Mouse (Mus musculus) hindbrain, embryonic 11.5 days (tissue): ENCODE data around the gene Rnf141. TPM values are rescaled to one million over a fixed set of nuclear protein-coding genes. Genes with fewer than 3 reads are reported as not detected.

ENCODE experiments used
- ATAC-seq: fragments of 200-750 bp; cut with Nextera tagmentation; 2 replicates; pipeline ENCODE4 v1.8.0; 2017; ENCODE audit warnings: mild to moderate bottlenecking, moderate TSS enrichment, moderate library complexity; ENCODE audit not compliant: low FRiP score
- DNase-seq: peaks from one replicate; pipeline ENCODE4 v3.0.0-alpha.2; 2015; ENCODE audit warnings: low spot score
- H3K27ac ChIP-seq: fragments of 300-500 bp; sonication (generic); 2 replicates; pipeline ENCODE4 v1.5.1; 2014; ENCODE audit warnings: mild to moderate bottlenecking, low read depth, low read length
- H3K27me3 ChIP-seq: fragments of 300-500 bp; sonication (generic); 2 replicates; pipeline ENCODE4 v1.6.1; 2014; ENCODE audit warnings: mild to moderate bottlenecking, low read length, moderate library complexity, mixed read lengths; ENCODE audit not compliant: control insufficient read depth, insufficient read depth
- H3K36me3 ChIP-seq: fragments of 300-500 bp; sonication (generic); 2 replicates; pipeline ENCODE4 v1.6.1; 2014; ENCODE audit warnings: mild to moderate bottlenecking, low read length, moderate library complexity, mixed read lengths; ENCODE audit not compliant: control insufficient read depth, insufficient read depth
- H3K4me1 ChIP-seq: fragments of 300-500 bp; sonication (generic); replicated peaks from 2 replicates; pipeline ENCODE4 v1.6.1; 2014; ENCODE audit warnings: low read length, mixed read lengths; ENCODE audit not compliant: control insufficient read depth, insufficient read depth
- H3K4me2 ChIP-seq: fragments of 300-500 bp; sonication (generic); replicated peaks from 2 replicates; pipeline ENCODE4 v1.6.1; 2014; ENCODE audit warnings: mild to moderate bottlenecking, low read depth, low read length
- H3K4me3 ChIP-seq: fragments of 300-500 bp; sonication (generic); 2 replicates; pipeline ENCODE4 v1.5.1; 2014; ENCODE audit warnings: low read depth, low read length
- H3K9ac ChIP-seq: fragments of 300-500 bp; sonication (generic); 2 replicates; pipeline ENCODE4 v1.6.1; 2014; ENCODE audit warnings: low read depth, low read length
- H3K9me3 ChIP-seq: fragments of 300-500 bp; sonication (generic); 2 replicates; pipeline ENCODE4 v1.6.1; 2016; ENCODE audit warnings: low read length; ENCODE audit not compliant: control insufficient read depth
- WGBS: fragments of 180-500 bp; shearing (Covaris S2); extraction: QIAGEN DNeasy Blood & Tissue Kit; methylation state at CpG from one replicate; pipeline ENCODE4 v1.1.7; 2014; 5-methylcytosine and 5-hydroxymethylcytosine counted together
- polyA plus RNA-seq: library from polyadenylated mRNA; unstranded; fragments of >200 nt; fragmentation: Nextera tagmentation; extraction: Ambion mirVana; gene quantifications from 2 replicates; pipeline ENCODE4 v1.2.1, GENCODE M21; 2014

The Rnf141 gene
- polyA plus RNA-seq, 1 experiment from 2014 or later: 28.2 TPM

GRCm38 (mm10) chr7:110865570-110865969, 21.3 kb upstream of the Rnf141 start:
- no peak overlapping the region for H3K9ac ChIP-seq
- no peak overlapping the region for H3K4me2 ChIP-seq
- no peak overlapping the region for H3K27ac ChIP-seq
- ATAC-seq (no peak), DNase-seq (no peak)
- no peak overlapping the region for H3K4me3 ChIP-seq
- WGBS: 91% methylated on average over 6 of the region's 6 CpGs
- no peaks in the 10 kb centered on the region for H3K36me3 ChIP-seq
- H3K9me3 ChIP-seq: no peaks in the 10 kb centered on the region
- H3K4me1 ChIP-seq: no peaks in the 10 kb centered on the region
- no peaks in the 10 kb centered on the region for H3K27me3 ChIP-seq

- H3K4me2 ChIP-seq: no peak overlapping the region
- H3K9me3 ChIP-seq: no peaks in the 10 kb centered on the region
- H3K4me3 ChIP-seq: no peak overlapping the region
- no peak overlapping the region for H3K27ac ChIP-seq
- 55% methylated on average over 10 of the region's 10 CpGs for WGBS
- H3K9ac ChIP-seq: no peak overlapping the region
- DNase-seq: peak; percentile 10
- H3K4me1 ChIP-seq: no peaks in the 10 kb centered on the region
- H3K27me3 ChIP-seq: no peaks in the 10 kb centered on the region
- ATAC-seq: no peak
- no peaks in the 10 kb centered on the region for H3K36me3 ChIP-seq
These were observed 20.8 kb upstream of the Rnf141 start for GRCm38 (mm10) chr7:110865038-110865437.

- no peaks in the 10 kb centered on the region for H3K27me3 ChIP-seq
- 74% methylated on average over 12 of the region's 12 CpGs for WGBS
- ATAC-seq: no peak
- no peak within 1 kb of the TSS for H3K4me3 ChIP-seq
- H3K9ac ChIP-seq: no peak within 1 kb of the TSS
- H3K4me2 ChIP-seq: no peak within 1 kb of the TSS
- no peaks in the 10 kb centered on the region for H3K36me3 ChIP-seq
- no peaks in the 10 kb centered on the region for H3K4me1 ChIP-seq
- DNase-seq: no peak
- H3K27ac ChIP-seq: no peak within 1 kb of the TSS
- no peaks in the 10 kb centered on the region for H3K9me3 ChIP-seq
These were observed 18.6 kb upstream of the Rnf141 start, which contains the start of gene Lyve1 for GRCm38 (mm10) chr7:110862751-110863289. Gene Lyve1, minus strand, starts transcription at chr7:110863239.

- DNase-seq: no peak
- Histone ChIP-seq H3K9ac (no peak overlapping the region), H3K27ac (no peak overlapping the region), H3K4me1 (no peaks in the 10 kb centered on the region), H3K27me3 (no peaks in the 10 kb centered on the region), H3K4me2 (no peak overlapping the region), H3K9me3 (no peaks in the 10 kb centered on the region), H3K4me3 (no peak overlapping the region), H3K36me3 (no peaks in the 10 kb centered on the region)
- ATAC-seq: no peak
- 82% methylated on average over 5 of the region's 5 CpGs for WGBS
These were observed 15.9 kb upstream of the Rnf141 start for GRCm38 (mm10) chr7:110860129-110860528.

- H3K9ac ChIP-seq: no peak overlapping the region
- H3K4me2 ChIP-seq: no peak overlapping the region
- H3K4me3 ChIP-seq: no peak overlapping the region
- DNase-seq: no peak
- no peaks in the 10 kb centered on the region for H3K36me3 ChIP-seq
- no peak overlapping the region for H3K27ac ChIP-seq
- H3K27me3 ChIP-seq: no peaks in the 10 kb centered on the region
- 80% methylated on average over 1 of the region's 1 CpGs for WGBS
- H3K9me3 ChIP-seq: no peaks in the 10 kb centered on the region
- H3K4me1 ChIP-seq: no peaks in the 10 kb centered on the region
- no peak for ATAC-seq
These were observed 11.3 kb upstream of the Rnf141 start for GRCm38 (mm10) chr7:110855604-110856003.

- DNase-seq: no peak
- no peaks in the 10 kb centered on the region for H3K4me1 ChIP-seq
- no peaks in the 10 kb centered on the region for H3K9me3 ChIP-seq
- ATAC-seq: no peak
- no peak overlapping the region for H3K4me3 ChIP-seq
- no peaks in the 10 kb centered on the region for H3K27me3 ChIP-seq
- no peak overlapping the region for H3K9ac ChIP-seq
- H3K36me3 ChIP-seq: no peaks in the 10 kb centered on the region
- WGBS: 87% methylated on average over 8 of the region's 8 CpGs
- H3K4me2 ChIP-seq: no peak overlapping the region
- H3K27ac ChIP-seq: no peak overlapping the region
These were observed 10.8 kb upstream of the Rnf141 start for GRCm38 (mm10) chr7:110854927-110855546.

GRCm38 (mm10) chr7:110854519-110854918, 10.3 kb upstream of the Rnf141 start:
- Histone ChIP-seq H3K36me3 (no peaks in the 10 kb centered on the region), H3K4me1 (no peaks in the 10 kb centered on the region), H3K4me2 (no peak overlapping the region), H3K27ac (no peak overlapping the region), H3K9me3 (no peaks in the 10 kb centered on the region), H3K27me3 (no peaks in the 10 kb centered on the region), H3K4me3 (no peak overlapping the region), H3K9ac (no peak overlapping the region)
- 61% methylated on average over 3 of the region's 3 CpGs for WGBS
- ATAC-seq (no peak), DNase-seq (no peak)

- H3K4me1 ChIP-seq: no peaks in the 10 kb centered on the region
- no peak overlapping the region for H3K9ac ChIP-seq
- 62% methylated on average over 10 of the region's 10 CpGs for WGBS
- H3K9me3 ChIP-seq: no peaks in the 10 kb centered on the region
- no peaks in the 10 kb centered on the region for H3K36me3 ChIP-seq
- no peak for ATAC-seq
- no peaks in the 10 kb centered on the region for H3K27me3 ChIP-seq
- H3K4me3 ChIP-seq: no peak overlapping the region
- no peak for DNase-seq
- no peak overlapping the region for H3K4me2 ChIP-seq
- no peak overlapping the region for H3K27ac ChIP-seq
These were observed 9.4 kb upstream of the Rnf141 start for GRCm38 (mm10) chr7:110853611-110854010.

GRCm38 (mm10) chr7:110851541-110852203, 7.4 kb upstream of the Rnf141 start:
- H3K4me3 ChIP-seq: no peak overlapping the region
- H3K36me3 ChIP-seq: no peaks in the 10 kb centered on the region
- 79% methylated on average over 7 of the region's 7 CpGs for WGBS
- no peak for ATAC-seq
- no peaks in the 10 kb centered on the region for H3K9me3 ChIP-seq
- H3K4me1 ChIP-seq: no peaks in the 10 kb centered on the region
- no peak for DNase-seq
- no peak overlapping the region for H3K9ac ChIP-seq
- no peak overlapping the region for H3K27ac ChIP-seq
- no peaks in the 10 kb centered on the region for H3K27me3 ChIP-seq
- H3K4me2 ChIP-seq: no peak overlapping the region
